Mouse (Mus musculus) heart, postnatal 36 days (tissue): ENCODE results near the gene Rgl1. TPM values are rescaled to one million over a fixed set of nuclear protein-coding genes. Genes with fewer than 3 reads are reported as not detected.
A peak's percentile ranks its signal among the peaks of the same experiment; 100 is the strongest.
"Not testable (repeated sequence)": the region's sequence is repeated elsewhere in the genome, so short reads cannot be mapped to it uniquely, and the experiment has no call there.

ENCODE experiments used
- DNase-seq, 2 experiments: peaks; one replicate each; pipeline ENCODE4 v3.0.0; 2021 to 2022
- intact Hi-C: fragments of 180-260 bp; cut with DNase I; formaldehyde crosslinking; loops from one replicate; pipeline ENCODE4 v1.15.1; 2025
- total RNA-seq, 2 experiments: library from RNA; stranded (reverse); gene quantifications; 2 replicates each; pipeline ENCODE4 v1.2.3; 2021

Gene Rgl1
- total RNA-seq, 2 experiments from 2014 or later, result 34.9 to 38.3 TPM

DNA sequence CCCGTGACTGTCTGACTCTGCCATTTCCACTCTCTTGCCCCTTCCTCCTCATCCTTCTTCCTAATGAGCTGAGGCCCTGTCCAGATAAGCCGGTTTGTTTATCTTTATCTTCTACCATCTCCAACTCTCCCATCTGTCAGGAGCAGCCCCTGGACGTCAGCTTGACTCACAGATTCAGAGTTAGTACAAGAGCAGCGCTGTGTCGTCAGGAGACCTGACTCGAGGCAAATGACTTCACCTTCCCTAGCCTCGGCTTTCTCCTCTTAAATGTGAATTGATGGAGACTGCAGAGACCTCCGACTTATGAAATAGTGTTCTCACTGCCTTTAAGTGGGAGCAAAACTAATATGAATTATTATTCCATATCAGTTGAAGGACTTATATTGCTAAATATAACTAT lies 85.0 kb downstream of the Rgl1 start:
- intact Hi-C loops, result loop anchor here (5.0 kb wide), 1 partner anchor 66 kb away; no protein-coding TSS in a partner anchor
- no peak for DNase-seq

DNA sequence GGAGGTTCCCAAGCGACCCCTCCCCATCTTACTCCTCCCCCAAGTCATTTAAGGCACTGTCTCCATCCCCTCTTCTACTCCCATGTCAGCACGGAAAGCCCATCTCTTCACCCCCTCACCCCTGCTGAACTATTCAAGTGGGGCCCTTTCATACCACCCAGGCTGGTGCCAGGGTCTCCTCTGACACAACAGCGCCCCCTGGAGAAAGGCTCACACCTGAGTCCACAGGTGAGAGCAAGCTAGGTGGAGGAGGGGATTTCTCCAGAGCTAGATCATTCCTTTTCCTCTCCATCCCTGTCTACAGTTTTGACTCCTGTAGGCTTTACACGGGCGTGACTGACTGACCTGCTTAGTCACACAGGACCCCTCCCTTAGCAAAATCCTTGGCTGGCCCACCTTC lies 87.7 kb downstream of the Rgl1 start:
- DNase-seq, result peak; percentile 27 to 60
- intact Hi-C loops, result loop anchor here (5.0 kb wide), 1 partner anchor 51 kb away; no protein-coding TSS in a partner anchor

GRCm38 (mm10) chr1:152677482-152678211 lies 88.5 kb downstream of the Rgl1 start:
- intact Hi-C loops, result loop anchor here (5.0 kb wide), 1 partner anchor 50 kb away; no protein-coding TSS in a partner anchor

GRCm38 (mm10) chr1:152669446-152670180 lies 96.5 kb downstream of the Rgl1 start:
- peak in 1 of 2 experiments; percentile 16 for DNase-seq
- intact Hi-C loops, result no loop called here

More at GRCm38 (mm10) chr1:152677482-152678211, 88.5 kb downstream of the Rgl1 start:
- DNase-seq, result peak; percentile 15 to 22

- intact Hi-C loops, result no loop called here
- DNase-seq, result no peak
Observed at GRCm38 (mm10) chr1:152660436-152660835, 105.7 kb downstream of the Rgl1 start.

DNA sequence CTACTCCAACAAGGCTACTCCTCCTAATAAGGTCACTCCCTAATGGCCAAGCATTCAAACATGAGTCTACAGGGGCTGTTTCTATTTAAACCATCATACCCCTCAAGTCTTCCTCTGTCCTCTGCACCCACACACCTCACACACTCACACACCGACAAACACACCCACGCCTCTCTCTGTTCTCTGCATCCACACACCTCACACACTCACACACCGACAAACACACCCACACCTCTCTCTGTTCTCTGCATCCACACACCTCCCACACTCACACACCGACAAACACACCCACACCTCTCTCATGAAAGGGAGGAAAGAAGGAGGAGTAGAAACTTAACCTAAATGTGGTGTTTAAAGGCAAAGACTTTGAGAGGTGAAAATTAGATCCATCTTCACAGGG lies 106.2 kb downstream of the Rgl1 start:
- intact Hi-C loops, result no loop called here
- DNase-seq, result no peak

DNA sequence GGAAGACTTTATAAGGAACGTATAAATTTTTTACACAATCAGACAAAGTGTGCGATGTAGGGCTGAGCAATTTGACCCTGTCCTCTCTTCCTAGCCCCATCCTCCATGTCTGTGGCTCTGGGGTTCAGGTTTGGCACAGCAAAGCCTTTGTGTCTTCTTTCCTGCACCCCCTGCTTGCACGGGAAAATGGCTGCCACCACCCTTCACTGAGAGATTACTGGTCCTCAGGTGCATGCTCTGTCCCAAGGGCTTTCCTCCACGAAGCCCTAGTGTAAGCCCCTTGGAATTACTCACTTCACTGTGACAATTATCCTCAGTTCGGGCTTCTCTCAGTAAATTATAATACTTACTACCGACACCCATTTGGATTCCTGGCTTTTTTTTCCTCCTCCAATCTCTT lies 109.5 kb downstream of the Rgl1 start:
- intact Hi-C loops, result no loop called here
- DNase-seq, result no peak

DNA sequence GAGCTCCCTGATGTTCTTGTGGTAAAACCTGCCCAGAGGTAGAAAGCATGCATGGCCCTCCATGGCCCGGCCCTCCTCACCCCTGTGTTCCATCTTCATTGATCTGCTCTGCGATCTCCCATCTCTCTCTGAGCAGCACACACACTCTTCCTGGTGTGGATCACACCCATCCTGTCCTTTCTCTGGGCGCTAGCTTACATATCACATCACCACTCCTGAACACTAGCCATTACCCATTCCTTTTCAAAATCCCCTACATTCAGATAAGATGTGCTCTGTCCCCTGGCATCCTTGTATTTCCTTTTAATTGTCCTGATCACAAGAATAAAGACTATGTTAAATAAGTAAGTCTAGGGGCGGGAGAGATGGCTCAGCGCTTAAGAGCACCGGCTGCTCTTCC lies 111.3 kb downstream of the Rgl1 start:
- intact Hi-C loops, result no loop called here
- DNase-seq, result no peak

DNA sequence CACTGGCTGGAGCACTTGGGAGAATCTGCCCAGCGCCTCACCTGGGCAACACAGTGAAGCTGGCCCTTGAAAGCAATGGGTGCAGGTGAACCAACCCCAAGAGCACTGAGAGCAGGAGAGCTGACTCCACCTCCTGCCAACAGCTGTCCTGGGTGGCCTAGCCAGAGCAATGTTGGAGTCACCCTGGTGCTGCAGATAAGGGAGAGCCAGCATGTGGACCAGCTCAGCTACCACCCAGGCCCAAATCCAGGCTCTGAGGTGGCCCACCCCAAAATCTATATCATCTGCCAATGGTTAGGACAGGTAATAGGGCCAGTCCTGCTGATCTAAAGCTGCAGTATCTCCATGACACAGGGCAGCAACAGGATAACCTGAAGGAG lies 114.7 kb downstream of the Rgl1 start:
- DNase-seq, result no peak
- intact Hi-C loops, result no loop called here

- no peak for DNase-seq
- intact Hi-C loops, result no loop called here
Observed at GRCm38 (mm10) chr1:152650856-152651494, 115.2 kb downstream of the Rgl1 start.

GRCm38 (mm10) chr1:152648052-152648451 lies 118.1 kb downstream of the Rgl1 start:
- DNase-seq, result no peak
- intact Hi-C loops, result no loop called here

DNA sequence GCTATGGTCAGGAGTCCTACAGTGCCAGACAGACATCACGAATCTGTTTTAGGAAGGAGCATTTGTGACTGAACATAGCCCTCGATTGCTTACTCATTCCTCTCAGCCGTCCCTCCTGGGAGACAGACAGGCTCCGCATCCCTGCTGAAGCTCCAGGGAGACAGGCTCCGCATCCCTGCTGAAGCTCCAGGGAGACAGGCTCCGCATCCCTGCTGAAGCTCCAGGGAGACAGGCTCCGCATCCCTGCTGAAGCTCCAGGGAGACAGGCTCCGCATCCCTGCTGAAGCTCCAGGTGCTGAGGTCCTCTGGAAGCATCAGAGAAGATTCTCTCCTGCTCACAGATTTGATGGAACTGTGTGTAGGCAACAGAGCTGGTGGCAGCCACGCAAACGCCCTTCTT lies 123.9 kb downstream of the Rgl1 start:
- intact Hi-C loops, DNase-seq: not testable (repeated sequence)

GRCm38 (mm10) chr1:152640195-152640981 lies 125.8 kb downstream of the Rgl1 start:
- intact Hi-C loops, result no loop called here
- peak; percentile 74 to 78 for DNase-seq

DNA sequence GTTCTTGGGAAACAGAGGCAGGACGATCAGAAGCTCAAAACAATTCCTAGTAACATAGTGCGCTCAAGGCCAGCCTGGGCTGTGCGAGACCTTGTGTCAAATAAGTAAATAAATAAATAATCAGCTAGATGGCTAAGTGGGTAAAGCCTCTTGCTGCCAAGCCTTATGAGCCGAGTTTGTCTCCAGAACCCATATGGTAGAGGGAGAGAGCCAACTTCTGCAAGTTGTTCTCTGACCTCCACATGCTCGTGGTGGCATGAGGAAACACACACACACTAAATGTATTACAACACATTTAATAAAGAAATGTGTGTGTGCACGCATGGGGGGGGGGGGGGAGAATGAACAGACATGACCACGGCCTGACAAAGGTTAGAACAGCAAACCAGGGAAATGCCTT lies 126.8 kb downstream of the Rgl1 start:
- DNase-seq, result no peak

GRCm38 (mm10) chr1:152634638-152635037 lies 131.5 kb downstream of the Rgl1 start:
- intact Hi-C loops, result no loop called here

More for the DNA sequence above, 126.8 kb downstream of the Rgl1 start:
- intact Hi-C loops, result no loop called here

GRCm38 (mm10) chr1:152629780-152630179 lies 136.4 kb downstream of the Rgl1 start:
- intact Hi-C loops, result loop anchor here (5.0 kb wide), 2 partner anchors 48 to 118 kb away; no protein-coding TSS in a partner anchor

More at GRCm38 (mm10) chr1:152634638-152635037, 131.5 kb downstream of the Rgl1 start:
- no peak for DNase-seq

DNA sequence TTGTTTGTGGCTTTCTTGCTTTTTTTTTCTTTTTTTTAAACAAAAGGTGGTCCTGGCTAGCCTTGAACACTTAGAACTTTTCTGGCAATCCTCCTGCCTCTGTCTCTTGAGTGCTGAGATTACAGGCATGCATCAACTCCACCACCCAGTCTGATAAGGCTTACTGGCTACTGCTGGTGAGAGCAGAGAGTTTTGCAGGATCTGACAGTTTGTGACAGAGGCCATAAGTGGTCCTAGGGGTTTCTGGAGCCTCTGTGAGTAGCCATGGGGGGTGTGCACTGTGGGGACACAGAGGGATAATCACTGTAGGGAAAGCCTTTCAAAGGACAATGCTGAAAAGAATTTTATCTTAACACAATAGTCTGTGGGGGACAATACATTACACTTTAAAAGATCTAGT lies 140.5 kb downstream of the Rgl1 start:
- intact Hi-C loops, result loop anchor here (1.0 to 5.0 kb wide), 5 partner anchors 37 to 122 kb away; no protein-coding TSS in a partner anchor
- no peak for DNase-seq

More at GRCm38 (mm10) chr1:152629780-152630179, 136.4 kb downstream of the Rgl1 start:
- no peak for DNase-seq

GRCm38 (mm10) chr1:152624644-152625454 lies 141.3 kb downstream of the Rgl1 start:
- intact Hi-C loops, result loop anchor here (1.0 to 5.0 kb wide), 5 partner anchors 36 to 122 kb away; no protein-coding TSS in a partner anchor

More at GRCm38 (mm10) chr1:152624644-152625454, 141.3 kb downstream of the Rgl1 start:
- DNase-seq, result peak; percentile 85 to 88
